Mouse (Mus musculus): ENCODE measurements around the gene Krt76.
A peak's percentile ranks its signal among the peaks of the same experiment; 100 is the strongest.

The Krt76 gene

DNA sequence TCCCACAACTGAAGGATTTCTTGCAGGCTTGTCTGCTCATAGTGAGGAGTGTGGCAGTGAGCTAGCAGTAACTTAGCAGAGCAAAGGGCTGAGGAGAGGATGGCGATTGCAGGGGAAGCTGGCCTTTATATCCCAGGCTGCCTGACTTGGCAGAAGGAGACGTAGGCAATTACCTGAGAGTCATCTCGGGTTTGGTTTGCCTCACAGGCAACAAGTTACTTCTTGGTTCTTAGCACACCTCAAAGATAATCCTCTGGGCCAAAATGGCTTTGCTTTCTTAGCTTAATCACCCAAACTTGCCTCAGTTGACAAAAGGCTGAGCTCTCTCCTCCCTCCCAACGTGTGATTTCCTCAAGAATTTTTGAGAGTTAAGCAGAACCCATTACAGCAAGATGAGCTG lies at the start of gene Krt76:
Krt76 (minus strand) TSS at position 101 of the 400 bp plus-strand sequence.
- no peak for DNase-seq (ENCODE audit: low spot score)

- no peak for DNase-seq (ENCODE audit: low spot score)
Measured at GRCm38 (mm10) chr15:101941948-101942347, 49.2 kb upstream of the Krt76 start.

GRCm38 (mm10) chr15:101940274-101940829 lies 47.6 kb upstream of the Krt76 start, which contains the start of gene Krt79:
Krt79 (minus strand) TSS chr15:101940324.
- no peak for DNase-seq (ENCODE audit: low spot score)

- peak; percentile 75 for DNase-seq (ENCODE audit: low spot score)
Measured at GRCm38 (mm10) chr15:101938600-101939308, 46.0 kb upstream of the Krt76 start.

- DNase-seq (ENCODE audit: low spot score): no peak
Measured at GRCm38 (mm10) chr15:101933024-101933423, 40.3 kb upstream of the Krt76 start.

- DNase-seq (ENCODE audit: low spot score): no peak
Measured at GRCm38 (mm10) chr15:101929666-101930065, 36.9 kb upstream of the Krt76 start.

DNA sequence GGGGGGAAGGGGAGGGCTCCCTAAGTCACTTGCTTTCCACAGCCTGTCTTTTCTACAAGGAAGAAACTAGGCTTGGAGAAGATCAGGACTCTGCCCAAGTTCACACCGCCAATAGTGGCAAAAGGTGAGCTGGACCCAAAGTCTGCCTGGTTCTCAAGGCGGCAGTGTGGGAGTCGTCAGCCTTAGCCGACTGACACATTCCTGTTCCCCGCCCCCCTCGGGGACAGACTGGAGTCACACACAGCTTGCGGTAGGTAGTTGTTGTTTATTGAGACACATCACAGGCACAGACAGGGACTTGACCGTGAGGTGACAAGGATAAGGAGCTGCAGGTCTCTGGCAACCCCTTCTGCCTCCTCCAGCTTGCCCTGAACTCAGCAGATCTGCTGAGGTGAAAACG lies 36.4 kb upstream of the Krt76 start:
- DNase-seq (ENCODE audit: low spot score): peak; percentile 50

DNA sequence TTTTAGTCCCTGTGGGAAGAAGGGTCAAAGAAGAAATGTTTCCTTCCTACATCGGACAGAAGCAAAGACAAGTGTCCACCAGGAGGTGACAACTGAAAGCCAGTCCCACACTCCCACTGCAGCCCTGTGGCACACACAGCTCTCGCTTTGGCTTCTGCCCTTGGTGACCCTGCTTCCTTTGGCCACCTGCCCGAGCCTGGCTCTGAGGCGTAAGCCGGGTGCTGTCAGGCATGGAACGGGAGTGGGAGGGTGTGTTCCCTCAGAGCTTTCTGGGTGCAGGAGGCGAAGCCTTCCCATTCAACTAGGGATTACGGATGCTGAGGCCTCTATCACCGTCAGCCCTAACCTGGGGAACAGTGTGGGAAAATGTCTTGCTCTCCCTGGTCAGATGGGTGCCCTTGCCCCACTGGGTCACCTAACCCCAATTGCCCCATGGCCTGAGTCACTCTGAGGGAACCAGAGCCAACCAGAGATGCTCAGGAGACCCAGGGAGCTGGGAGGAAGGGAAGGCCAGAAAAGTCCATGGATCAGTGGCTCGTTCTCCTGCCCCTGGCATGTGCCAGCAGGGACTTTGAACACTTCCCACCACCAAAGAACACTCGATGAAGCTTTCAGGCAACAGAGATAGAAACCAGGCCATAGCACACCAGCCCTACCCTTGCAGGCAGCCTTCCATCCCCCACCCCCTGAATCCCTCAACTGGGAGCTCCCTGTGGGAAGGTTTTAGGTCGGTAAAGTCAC lies 34.8 kb upstream of the Krt76 start:
- DNase-seq (ENCODE audit: low spot score): peak; percentile 85

GRCm38 (mm10) chr15:101925041-101925440 lies 32.3 kb upstream of the Krt76 start:
- DNase-seq (ENCODE audit: low spot score): no peak

DNA sequence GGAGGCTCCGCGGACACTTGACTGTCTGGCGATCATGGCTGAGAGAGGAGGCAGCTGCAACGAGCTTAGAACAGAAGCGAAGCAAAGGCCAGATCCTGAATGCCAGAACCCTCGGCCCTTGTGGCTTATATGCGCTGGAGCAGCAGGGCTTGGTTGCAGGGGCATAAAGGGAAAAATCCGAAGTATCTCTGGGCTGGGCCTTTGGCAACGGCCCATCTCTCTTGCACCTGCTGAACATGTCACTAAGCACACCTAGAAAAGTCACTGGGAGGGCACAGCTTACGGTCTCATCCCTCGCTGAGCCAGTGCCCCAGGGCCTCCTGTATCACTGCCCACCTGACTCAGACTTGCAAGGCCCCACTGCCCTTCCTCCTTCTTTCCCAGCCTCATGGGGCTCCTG lies 31.9 kb upstream of the Krt76 start, which contains the start of gene Krt4:
Krt4 (minus strand) TSS at position 101 of the 400 bp plus-strand sequence.
- no peak for DNase-seq (ENCODE audit: low spot score)

DNA sequence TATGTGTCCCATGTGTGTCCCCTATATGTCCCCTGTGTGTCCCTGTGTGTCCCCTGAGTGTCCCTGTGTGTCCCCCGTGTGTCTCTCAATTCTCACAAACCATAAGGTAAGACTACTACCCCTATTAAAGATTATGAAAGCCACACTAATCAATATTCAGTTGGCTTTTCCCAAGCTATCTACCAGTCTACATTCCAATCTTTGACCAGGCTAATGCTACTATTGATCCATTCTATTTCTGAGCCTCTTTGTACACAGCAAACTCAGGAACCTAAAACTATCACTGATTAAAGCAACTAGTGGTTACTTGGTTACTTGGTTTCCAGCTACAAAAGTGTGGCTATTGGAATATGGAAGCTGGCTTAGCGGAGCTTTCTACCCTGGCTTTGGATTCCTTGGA lies 29.6 kb upstream of the Krt76 start:
- DNase-seq (ENCODE audit: low spot score): no peak

DNA sequence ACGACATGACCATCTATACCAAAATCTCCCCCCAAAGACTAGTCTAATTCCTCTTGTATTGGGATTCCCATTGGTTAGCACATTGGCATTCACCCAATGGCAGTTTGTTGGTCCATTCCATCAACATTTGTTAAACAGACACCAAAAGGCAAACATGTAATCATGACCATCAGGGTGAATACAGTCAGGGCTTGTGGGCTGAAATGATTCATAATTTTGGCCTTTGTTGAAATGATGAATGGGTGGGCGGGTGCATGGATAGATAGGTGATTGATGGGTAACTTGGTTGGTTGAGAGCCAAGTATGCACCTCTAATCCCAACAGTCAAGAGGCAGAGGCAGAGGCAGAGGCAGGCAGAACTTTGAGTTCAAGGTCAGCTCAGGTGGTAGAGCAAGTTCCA lies 23.4 kb upstream of the Krt76 start:
- DNase-seq (ENCODE audit: low spot score): no peak

DNA sequence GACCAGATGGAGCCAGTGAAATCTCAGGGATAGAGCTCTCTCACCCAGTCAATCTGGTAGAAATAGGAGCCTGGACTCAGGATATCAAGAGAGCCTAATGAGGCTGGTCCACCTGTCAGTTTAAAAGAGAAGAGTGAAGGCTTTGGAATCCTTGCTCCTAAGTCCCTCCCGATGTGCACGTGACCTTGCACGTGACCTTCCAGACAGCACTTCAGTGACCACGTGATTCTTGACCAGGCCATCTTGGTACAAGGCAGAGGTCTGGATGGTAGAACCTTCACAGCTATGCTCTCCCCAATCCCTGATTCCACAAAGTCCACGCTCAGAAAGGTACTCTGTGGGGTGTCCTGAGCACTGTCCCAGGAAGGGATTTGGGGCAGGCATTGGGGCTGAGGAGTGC lies 12.1 kb upstream of the Krt76 start:
- DNase-seq (ENCODE audit: low spot score): no peak

DNA sequence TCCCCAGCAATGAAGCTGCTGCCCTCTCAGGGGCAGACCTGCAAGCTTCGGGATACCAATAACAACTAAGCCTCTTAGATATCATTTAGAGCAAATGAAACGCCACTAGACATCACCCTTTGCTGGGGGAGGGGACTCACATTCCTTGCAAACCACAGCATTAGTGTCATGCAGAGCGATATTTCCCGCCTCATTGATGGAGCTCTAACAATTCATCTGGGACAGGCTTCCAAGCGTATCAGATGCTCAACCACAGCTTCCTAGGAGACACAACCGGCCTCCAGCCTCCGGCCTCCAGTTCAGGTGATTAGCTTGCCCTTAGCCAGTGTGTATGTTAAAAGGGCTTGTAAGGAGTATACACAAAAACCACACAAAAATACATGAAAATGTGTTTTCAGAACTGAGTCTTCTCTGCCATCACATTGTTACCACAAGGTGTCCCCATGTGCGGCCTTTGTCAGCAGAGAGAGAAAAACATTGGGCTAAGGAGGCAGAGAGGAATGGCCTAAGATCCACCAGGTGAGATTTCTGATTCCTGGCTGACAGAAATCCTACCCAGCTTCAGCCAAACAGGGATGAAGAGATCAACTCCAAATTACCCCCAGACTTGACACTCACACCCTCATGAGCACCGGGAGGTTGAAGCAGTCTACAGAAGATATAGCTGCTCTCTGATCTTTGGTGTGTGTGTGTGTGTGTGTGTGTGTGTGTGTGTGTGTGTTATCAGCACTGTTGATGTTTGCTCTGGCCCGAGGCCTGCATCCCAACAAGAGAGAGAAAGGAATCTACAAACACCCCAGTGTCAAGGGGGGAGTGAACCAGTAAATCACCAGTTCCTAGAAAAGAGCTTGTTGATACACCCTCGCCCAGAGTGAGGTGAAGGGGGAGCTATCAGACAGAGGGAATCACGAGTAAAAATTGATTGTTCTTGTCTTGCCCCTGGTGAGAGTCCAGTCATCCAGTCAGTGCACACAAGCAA lies 9.7 kb upstream of the Krt76 start:
- DNase-seq (ENCODE audit: low spot score): peak; percentile 27

GRCm38 (mm10) chr15:101895216-101895615 lies 2.5 kb upstream of the Krt76 start:
- no peak for DNase-seq (ENCODE audit: low spot score)

GRCm38 (mm10) chr15:101879776-101880175 lies 12.9 kb downstream of the Krt76 start:
- no peak for DNase-seq (ENCODE audit: low spot score)

DNA sequence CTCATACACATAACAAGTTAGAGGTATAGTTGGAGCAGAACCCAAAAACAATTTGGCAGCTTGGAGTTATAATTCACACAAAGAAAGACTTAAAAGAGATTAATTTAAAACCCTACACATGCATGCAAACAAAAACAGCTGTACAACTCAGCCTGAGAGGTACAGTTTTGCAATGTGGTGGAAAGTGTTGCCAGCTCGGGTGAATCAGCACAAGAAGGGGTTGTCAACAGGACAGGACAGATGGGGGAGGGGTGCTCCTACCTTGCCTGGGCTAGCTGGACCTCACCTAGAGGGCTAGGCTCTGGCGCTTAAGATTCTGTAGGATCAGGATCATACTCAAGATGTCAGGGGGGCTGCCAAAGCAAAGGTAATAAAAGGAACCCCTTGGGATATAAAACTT lies 14.7 kb downstream of the Krt76 start:
- DNase-seq (ENCODE audit: low spot score): peak; percentile 7

DNA sequence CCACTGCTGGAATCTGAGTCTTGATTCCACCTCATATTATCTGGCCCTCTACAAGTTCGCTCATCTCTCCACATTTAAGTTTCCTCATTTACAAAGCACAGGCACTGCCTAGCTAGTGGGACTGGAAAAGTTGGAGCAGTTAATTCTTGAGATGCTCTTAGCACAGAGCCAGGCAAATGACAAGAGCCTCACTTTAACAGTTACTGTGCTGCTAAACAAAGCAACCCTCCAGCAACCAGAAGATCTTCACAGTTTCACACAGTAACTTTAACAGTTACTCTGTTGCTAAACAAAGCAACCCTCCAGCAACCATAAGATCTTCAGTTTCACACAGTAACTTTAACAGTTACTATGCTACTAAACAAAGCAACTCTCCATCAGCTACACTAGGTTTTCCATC lies 18.3 kb downstream of the Krt76 start:
- DNase-seq (ENCODE audit: low spot score): no peak

DNA sequence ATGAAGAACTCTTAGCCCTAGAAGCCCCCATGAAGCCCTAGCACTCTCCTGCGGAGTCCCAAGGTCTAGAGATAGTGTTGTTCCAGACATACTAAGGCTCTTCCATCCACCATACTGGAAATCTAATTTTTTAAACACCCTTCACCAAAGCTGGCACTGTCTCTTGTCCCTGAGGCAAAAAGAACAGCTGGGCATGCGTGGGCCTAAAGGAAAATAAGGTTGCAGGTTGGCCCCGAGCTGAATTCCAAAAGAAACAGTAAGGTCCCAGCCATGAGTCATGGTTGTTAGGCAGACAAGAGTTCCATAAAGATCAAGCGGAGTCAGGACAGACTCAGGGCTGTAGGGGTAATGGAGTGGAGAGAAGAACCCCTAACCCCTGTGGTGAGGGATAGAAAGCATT lies 19.5 kb downstream of the Krt76 start:
- DNase-seq (ENCODE audit: low spot score): no peak

GRCm38 (mm10) chr15:101869431-101869830 lies 23.3 kb downstream of the Krt76 start, which contains the start of gene Krt77:
Krt77 (minus strand) TSS chr15:101869705.
- DNase-seq (ENCODE audit: low spot score): no peak

DNA sequence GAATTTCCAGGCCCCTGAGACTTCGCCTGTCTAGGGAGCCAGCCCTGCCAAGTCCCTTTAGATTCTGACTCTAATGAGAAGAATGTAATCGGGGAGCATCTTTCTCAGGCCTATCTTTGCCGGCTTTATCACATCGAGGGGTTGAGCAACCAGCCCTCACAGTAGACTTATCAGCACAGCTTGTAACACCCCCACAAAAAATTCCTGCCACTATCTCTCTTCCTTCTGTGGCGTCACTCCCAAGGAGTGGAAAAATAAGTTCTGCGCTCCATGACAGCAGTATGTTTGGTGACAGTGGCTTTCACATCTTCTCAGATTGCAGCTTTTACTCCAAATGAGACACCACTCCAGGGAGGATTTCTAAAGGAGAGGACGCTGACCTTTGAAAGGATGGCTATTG lies 26.0 kb downstream of the Krt76 start:
- no peak for DNase-seq (ENCODE audit: low spot score)
